Mouse (Mus musculus) stomach, postnatal 0 days (tissue): ENCODE data around the gene Il27.

ENCODE experiments used
- CTCF ChIP-seq: IDR thresholded peaks from 2 replicates; pipeline ENCODE4 v1.5.1; 2016; ENCODE audit warnings: antibody characterized with exemption, low read depth, mild to moderate bottlenecking, moderate library complexity
- EP300 ChIP-seq: optimal IDR thresholded peaks from 2 replicates; pipeline ENCODE3; 2016; ENCODE audit warnings: antibody characterized with exemption

- TF ChIP-seq EP300 (no peak), CTCF (no peak)
These were observed 31.3 kb upstream of the Il27 start for GRCm38 (mm10) chr7:126625807-126626600.
